Mouse (Mus musculus) kidney, embryonic 15.5 days (tissue): Measurements from ENCODE around the gene Gm20767. TPM values are rescaled to one million over a fixed set of nuclear protein-coding genes. Genes with fewer than 3 reads are reported as not detected.
"Not testable (repeated sequence)": the region's sequence is repeated elsewhere in the genome, so short reads cannot be mapped to it uniquely, and the experiment has no call there.

Experiments used
- ATAC-seq: fragments of 200-750 bp; cut with Nextera tagmentation; replicated peaks from 2 replicates; pipeline ENCODE4 v1.8.0; 2017; ENCODE audit warnings: moderate TSS enrichment; ENCODE audit not compliant: low FRiP score
- H3K27ac ChIP-seq: fragments of 300-500 bp; sonication (generic); 2 replicates; pipeline ENCODE4 v1.5.1; 2015; ENCODE audit warnings: mild to moderate bottlenecking, inconsistent platforms
- H3K27me3 ChIP-seq: fragments of 300-500 bp; sonication (generic); 2 replicates; pipeline ENCODE4 v1.6.1; 2015; ENCODE audit warnings: inconsistent platforms
- H3K36me3 ChIP-seq: fragments of 300-500 bp; sonication (generic); 2 replicates; pipeline ENCODE4 v1.6.1; 2015; ENCODE audit warnings: inconsistent platforms
- H3K4me1 ChIP-seq: fragments of 300-500 bp; sonication (generic); 2 replicates; pipeline ENCODE4 v1.6.1; 2015; ENCODE audit warnings: inconsistent platforms
- H3K4me2 ChIP-seq: fragments of 300-500 bp; sonication (generic); 2 replicates; pipeline ENCODE4 v1.6.1; 2015; ENCODE audit warnings: moderate library complexity, mild to moderate bottlenecking, inconsistent platforms
- H3K4me3 ChIP-seq: fragments of 300-500 bp; sonication (generic); replicated peaks from 2 replicates; pipeline ENCODE4 v1.5.1; 2015; ENCODE audit warnings: mild to moderate bottlenecking, inconsistent platforms
- H3K9ac ChIP-seq: fragments of 300-500 bp; sonication (generic); 2 replicates; pipeline ENCODE4 v1.6.1; 2015; ENCODE audit warnings: mild to moderate bottlenecking, inconsistent platforms
- H3K9me3 ChIP-seq: fragments of 300-500 bp; sonication (generic); replicated peaks from 2 replicates; pipeline ENCODE4 v1.6.1; 2016; ENCODE audit warnings: inconsistent platforms
- WGBS: fragments of 180-500 bp; shearing (Covaris S2); methylation state at CpG from one replicate; pipeline ENCODE4 v1.1.7; 2015; ENCODE audit warnings: mixed read lengths; 5-methylcytosine and 5-hydroxymethylcytosine counted together
- polyA plus RNA-seq: library from polyadenylated mRNA; unstranded; fragments of >200 nt; fragmentation: Nextera tagmentation; extraction: Ambion mirVana; gene quantifications from 2 replicates; pipeline ENCODE4 v1.2.1, GENCODE M21; 2015

The Gm20767 gene
- polyA plus RNA-seq, 1 experiment from 2014 or later, result not detected

DNA sequence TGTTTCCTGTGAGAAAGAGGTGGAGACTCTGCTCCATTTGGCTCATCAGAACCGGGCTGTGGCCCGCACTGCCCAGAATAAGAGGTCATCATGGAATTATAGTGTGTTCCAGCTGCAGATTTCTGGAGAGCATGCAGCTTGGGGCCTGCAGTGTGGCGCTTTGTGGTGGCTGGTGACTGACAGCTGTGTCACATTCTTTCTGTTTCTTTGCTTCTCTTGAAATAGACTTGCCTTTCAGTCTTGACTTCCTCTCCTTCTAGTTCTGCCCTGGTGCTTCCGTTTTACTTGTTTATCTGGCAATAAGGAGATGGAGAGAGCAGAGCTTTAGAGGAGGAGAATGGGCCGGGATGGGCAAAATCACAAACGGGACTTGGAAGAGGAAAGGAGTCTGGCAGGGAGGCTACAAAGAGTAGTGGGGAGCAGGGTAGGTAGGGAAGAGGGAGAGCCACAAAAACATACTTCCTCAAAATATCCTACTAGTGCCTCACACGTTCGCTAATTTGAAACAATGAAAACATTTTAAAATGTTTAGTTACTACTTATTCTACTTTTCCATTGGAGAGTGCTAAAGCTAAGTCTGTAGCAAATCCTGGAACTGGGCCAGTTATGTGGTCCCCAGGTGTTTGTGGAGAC, 56.3 kb downstream of the Gm20767 start:
- H3K4me2 ChIP-seq, H3K27me3 ChIP-seq, H3K4me1 ChIP-seq, H3K4me3 ChIP-seq, H3K27ac ChIP-seq, H3K9ac ChIP-seq, H3K9me3 ChIP-seq, ATAC-seq, H3K36me3 ChIP-seq: not testable (repeated sequence)
- 86% methylated on average over 7 of the region's 8 CpGs for WGBS

Other genes starting within 250 kb of the Gm20767 start
- gene Tcstv1, start 245.5 kb upstream of the Gm20767 start, polyA plus RNA-seq, result not detected in 2 replicates
- not detected in 2 replicates for gene Gm21761, start 211.0 kb upstream of the Gm20767 start, polyA plus RNA-seq
- not detected in 2 replicates for gene B020031M17Rik, start 189.4 kb upstream of the Gm20767 start, polyA plus RNA-seq
- not detected in 2 replicates for gene Gm36079, start 113.2 kb upstream of the Gm20767 start, polyA plus RNA-seq
- gene Gm21188, start 88.1 kb upstream of the Gm20767 start, polyA plus RNA-seq, result 0.12 TPM in 1 of 2 replicates, not detected in the other
- gene Gm21818, start 32.2 kb downstream of the Gm20767 start, polyA plus RNA-seq, result not detected in 2 replicates
- not detected in 2 replicates for gene Gm21762, start 75.7 kb downstream of the Gm20767 start, polyA plus RNA-seq
- gene Gm21731, start 98.9 kb downstream of the Gm20767 start, polyA plus RNA-seq, result not detected in 2 replicates
- gene AF067061, start 122.9 kb downstream of the Gm20767 start, polyA plus RNA-seq, result not detected in 2 replicates
- 0.21 and 0.38 TPM in 2 replicates for gene BC147527, start 160.1 kb downstream of the Gm20767 start, polyA plus RNA-seq
- gene Tcstv3, start 176.6 kb downstream of the Gm20767 start, polyA plus RNA-seq, result not detected in 2 replicates